Mouse (Mus musculus): ENCODE results near the gene Sh3glb2. TPM values are rescaled to one million over a fixed set of nuclear protein-coding genes. Genes with fewer than 3 reads are reported as not detected.

Gene Sh3glb2
- 78.3 TPM for polyA plus RNA-seq (2014; fragmentation: Illumina TruSeq; extraction: RNeasy Lipid Tissue Mini Kit (QIAGEN cat#74804); ENCODE audit: low read depth, low replicate concordance)

GRCm38 (mm10) chr2:30358533-30359531, at the start of gene Sh3glb2:
Sh3glb2 (minus strand) TSS chr2:30359337.

GRCm38 (mm10) chr2:30392114-30392576, 33.0 kb upstream of the Sh3glb2 start, which contains the start of gene Dolpp1:
Dolpp1 (plus strand) TSS chr2:30392254.

GRCm38 (mm10) chr2:30363773-30364650, 4.9 kb upstream of the Sh3glb2 start, which contains the start of gene Miga2:
Miga2 (plus strand) TSS chr2:30364233.

Other genes starting within 250 kb of the Sh3glb2 start
- 29.0 TPM for gene Zer1, start 234.8 kb downstream of the Sh3glb2 start, polyA plus RNA-seq (2014; fragmentation: Illumina TruSeq; extraction: RNeasy Lipid Tissue Mini Kit (QIAGEN cat#74804); ENCODE audit: low read depth, low replicate concordance)
- 16.3 TPM for gene Tbc1d13, start 225.6 kb downstream of the Sh3glb2 start, polyA plus RNA-seq (2014; fragmentation: Illumina TruSeq; extraction: RNeasy Lipid Tissue Mini Kit (QIAGEN cat#74804); ENCODE audit: low read depth, low replicate concordance)
- 74.8 TPM for gene Endog, start 187.8 kb downstream of the Sh3glb2 start, polyA plus RNA-seq (2014; fragmentation: Illumina TruSeq; extraction: RNeasy Lipid Tissue Mini Kit (QIAGEN cat#74804); ENCODE audit: low read depth, low replicate concordance)
- 9.4 TPM for gene Spout1, start 180.9 kb downstream of the Sh3glb2 start, polyA plus RNA-seq (2014; fragmentation: Illumina TruSeq; extraction: RNeasy Lipid Tissue Mini Kit (QIAGEN cat#74804); ENCODE audit: low read depth, low replicate concordance)
- 40.3 TPM for gene Kyat1, start 153.5 kb downstream of the Sh3glb2 start, polyA plus RNA-seq (2014; fragmentation: Illumina TruSeq; extraction: RNeasy Lipid Tissue Mini Kit (QIAGEN cat#74804); ENCODE audit: low read depth, low replicate concordance)
- gene Lrrc8a, start 121.6 kb downstream of the Sh3glb2 start, polyA plus RNA-seq (2014; fragmentation: Illumina TruSeq; extraction: RNeasy Lipid Tissue Mini Kit (QIAGEN cat#74804); ENCODE audit: low read depth, low replicate concordance): 24.1 TPM
- gene Gm28035, start 118.8 kb downstream of the Sh3glb2 start, polyA plus RNA-seq (2014; fragmentation: Illumina TruSeq; extraction: RNeasy Lipid Tissue Mini Kit (QIAGEN cat#74804); ENCODE audit: low read depth, low replicate concordance): 5.9 TPM
- gene Phyhd1, start 93.1 kb downstream of the Sh3glb2 start, polyA plus RNA-seq (2014; fragmentation: Illumina TruSeq; extraction: RNeasy Lipid Tissue Mini Kit (QIAGEN cat#74804); ENCODE audit: low read depth, low replicate concordance): 112 TPM
- gene Gm28038, start 78.3 kb downstream of the Sh3glb2 start, polyA plus RNA-seq (2014; fragmentation: Illumina TruSeq; extraction: RNeasy Lipid Tissue Mini Kit (QIAGEN cat#74804); ENCODE audit: low read depth, low replicate concordance): not detected
- gene Dolk, start 73.0 kb downstream of the Sh3glb2 start, polyA plus RNA-seq (2014; fragmentation: Illumina TruSeq; extraction: RNeasy Lipid Tissue Mini Kit (QIAGEN cat#74804); ENCODE audit: low read depth, low replicate concordance): 22.6 TPM
- 13.9 TPM for gene Nup188, start 72.9 kb downstream of the Sh3glb2 start, polyA plus RNA-seq (2014; fragmentation: Illumina TruSeq; extraction: RNeasy Lipid Tissue Mini Kit (QIAGEN cat#74804); ENCODE audit: low read depth, low replicate concordance)
- gene Miga2, start 4.9 kb upstream of the Sh3glb2 start, polyA plus RNA-seq (2014; fragmentation: Illumina TruSeq; extraction: RNeasy Lipid Tissue Mini Kit (QIAGEN cat#74804); ENCODE audit: low read depth, low replicate concordance): 77.6 TPM
- 9.7 TPM for gene Dolpp1, start 32.9 kb upstream of the Sh3glb2 start, polyA plus RNA-seq (2014; fragmentation: Illumina TruSeq; extraction: RNeasy Lipid Tissue Mini Kit (QIAGEN cat#74804); ENCODE audit: low read depth, low replicate concordance)
- gene Crat, start 56.5 kb upstream of the Sh3glb2 start, polyA plus RNA-seq (2014; fragmentation: Illumina TruSeq; extraction: RNeasy Lipid Tissue Mini Kit (QIAGEN cat#74804); ENCODE audit: low read depth, low replicate concordance): 388 TPM
- gene Ptpa, start 56.7 kb upstream of the Sh3glb2 start, polyA plus RNA-seq (2014; fragmentation: Illumina TruSeq; extraction: RNeasy Lipid Tissue Mini Kit (QIAGEN cat#74804); ENCODE audit: low read depth, low replicate concordance): 72.3 TPM
- gene Ier5l, start 114.9 kb upstream of the Sh3glb2 start, polyA plus RNA-seq (2014; fragmentation: Illumina TruSeq; extraction: RNeasy Lipid Tissue Mini Kit (QIAGEN cat#74804); ENCODE audit: low read depth, low replicate concordance): 2.9 TPM
- 1.0 TPM for gene Cstad, start 235.7 kb upstream of the Sh3glb2 start, polyA plus RNA-seq (2014; fragmentation: Illumina TruSeq; extraction: RNeasy Lipid Tissue Mini Kit (QIAGEN cat#74804); ENCODE audit: low read depth, low replicate concordance)